Mouse (Mus musculus): ENCODE results near the gene Slc25a39. TPM values are rescaled to one million over a fixed set of nuclear protein-coding genes. Genes with fewer than 3 reads are reported as not detected.
A peak's percentile ranks its signal among the peaks of the same experiment; 100 is the strongest.

Slc25a39 gene
- total RNA-seq (2021) = 100 to 1,000 TPM; 155 to 156 TPM

DNA sequence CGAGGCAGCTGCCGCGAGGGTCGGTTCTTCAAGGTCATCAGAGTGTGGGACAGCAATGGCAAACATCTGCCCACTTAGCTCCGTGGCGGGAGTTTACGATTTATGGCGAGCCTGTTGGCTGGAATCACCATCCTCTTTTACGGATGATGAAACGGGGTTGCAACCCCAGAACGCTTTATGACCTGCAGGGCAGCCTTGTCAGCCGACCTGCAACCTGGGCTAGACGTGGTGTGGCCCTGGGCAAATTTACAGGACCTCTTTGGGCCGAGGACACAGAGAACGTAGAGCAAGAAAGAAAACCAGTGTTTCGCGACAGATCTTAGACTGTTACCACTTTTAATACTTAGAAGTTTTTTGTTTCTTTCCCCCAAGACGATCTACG is at the start of gene Slc25a39:
Slc25a39 (minus strand) TSS at position 113 of the 382 bp plus-strand sequence.
- intact Hi-C loops (cut with DNase I) = loop anchor here (1.0 kb wide), 1 partner anchor 92 kb away; no protein-coding TSS in a partner anchor
- no peak for DNase-seq

DNA sequence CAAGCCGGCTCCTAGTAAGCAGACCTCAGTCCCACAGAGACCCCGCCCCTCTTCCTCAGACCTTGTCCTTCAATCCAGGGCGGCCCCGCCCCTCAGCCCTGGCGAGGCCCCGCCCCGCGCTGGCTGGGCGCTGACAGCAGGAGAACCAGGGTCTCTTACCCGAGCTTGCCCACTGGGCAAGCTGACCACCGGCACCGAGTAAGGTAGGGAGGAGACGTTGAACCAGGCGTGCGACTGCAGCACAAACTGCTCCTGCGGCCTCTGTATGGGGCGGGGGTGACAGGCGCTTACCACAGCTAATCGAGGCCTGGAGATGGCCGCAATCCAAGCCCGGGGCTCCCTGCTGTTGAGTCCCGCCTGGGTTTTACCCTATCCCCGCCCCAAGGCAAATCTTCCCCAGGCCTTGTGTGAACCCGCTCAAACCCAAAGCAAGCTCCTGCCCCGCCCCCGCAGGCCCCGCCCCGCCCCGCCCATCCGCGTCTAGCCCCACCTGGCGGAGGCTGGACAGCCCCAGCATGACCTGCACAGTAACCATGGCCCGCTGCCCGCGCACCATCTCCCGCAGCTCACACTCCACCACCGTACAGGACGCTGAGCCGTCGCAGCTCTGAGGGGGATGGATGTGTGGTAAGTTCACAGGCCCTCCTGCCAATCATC is 48.1 kb upstream of the Slc25a39 start:
- DNase-seq = peak; percentile 74 to 81
- intact Hi-C loops (cut with DNase I) = no loop called here

DNA sequence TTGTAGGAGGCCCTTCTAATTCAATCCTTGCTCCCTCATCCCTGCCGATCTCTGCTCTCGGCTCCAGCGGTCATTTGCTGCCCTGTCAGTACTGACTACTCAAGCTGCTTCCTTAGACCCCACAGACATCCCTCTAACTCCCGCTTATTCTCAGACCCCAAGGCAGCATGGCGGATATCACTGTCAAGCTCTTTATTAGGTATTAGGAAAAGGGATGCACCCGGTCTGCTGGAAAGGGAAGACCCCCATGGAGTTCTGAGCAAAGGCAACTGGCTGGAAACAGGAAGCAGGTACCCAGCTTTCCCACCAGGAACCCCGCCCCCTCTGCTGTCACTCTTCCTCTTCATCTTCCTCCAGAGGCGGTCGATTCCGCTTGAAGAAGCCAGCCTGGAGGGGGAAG is 45.4 kb upstream of the Slc25a39 start:
- DNase-seq = no peak
- intact Hi-C loops (cut with DNase I) = no loop called here

GRCm38 (mm10) chr11:102449043-102450008 is 41.6 kb upstream of the Slc25a39 start:
- intact Hi-C loops (cut with DNase I) = no loop called here

DNA sequence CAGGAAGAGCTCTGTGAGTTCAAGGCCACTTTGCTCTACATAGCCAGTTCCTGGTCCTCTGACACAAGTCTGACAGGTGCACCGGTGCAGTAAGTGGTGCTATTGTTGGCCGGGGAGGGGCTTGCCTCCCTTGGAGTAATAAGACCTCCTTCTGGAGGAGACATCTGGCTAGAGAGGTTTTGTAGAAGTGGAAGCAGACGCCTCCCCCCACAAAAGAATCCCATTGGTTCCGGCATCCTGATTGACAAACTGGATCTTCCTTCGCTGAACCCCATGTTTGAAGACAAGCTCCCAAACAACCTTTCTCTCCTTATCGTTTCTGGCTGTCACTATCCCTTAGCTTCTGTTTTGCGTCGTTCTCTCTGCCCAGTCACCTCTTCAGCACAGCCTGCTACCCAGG is 40.6 kb upstream of the Slc25a39 start:
- intact Hi-C loops (cut with DNase I) = no loop called here
- no peak for DNase-seq

More at GRCm38 (mm10) chr11:102449043-102450008, 41.6 kb upstream of the Slc25a39 start:
- DNase-seq = no peak

DNA sequence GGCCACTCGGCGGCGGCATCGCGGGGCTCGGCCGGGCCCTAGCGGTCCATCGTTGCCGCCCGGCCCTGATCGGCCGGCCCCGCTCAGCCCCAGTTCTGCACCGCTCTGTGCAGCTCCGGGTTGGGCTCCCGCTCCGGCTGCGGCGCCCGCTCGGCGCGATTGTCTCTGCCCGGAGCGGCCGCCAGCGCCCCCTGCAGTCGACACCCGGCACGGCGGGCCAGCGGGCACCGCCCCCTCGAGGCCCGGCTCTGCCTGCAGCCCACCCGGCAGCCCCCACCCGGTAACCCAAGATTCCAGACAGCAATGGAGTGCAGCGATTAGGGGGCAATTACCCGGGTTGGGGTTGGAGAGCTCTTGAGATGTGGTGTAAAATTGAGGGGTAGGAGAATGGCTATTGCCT is 39.8 kb upstream of the Slc25a39 start, which contains the start of gene Fam171a2:
Fam171a2 (minus strand) TSS at position 186 of the 400 bp plus-strand sequence.
- intact Hi-C loops (cut with DNase I) = no loop called here
- DNase-seq = peak; percentile 84 to 86

DNA sequence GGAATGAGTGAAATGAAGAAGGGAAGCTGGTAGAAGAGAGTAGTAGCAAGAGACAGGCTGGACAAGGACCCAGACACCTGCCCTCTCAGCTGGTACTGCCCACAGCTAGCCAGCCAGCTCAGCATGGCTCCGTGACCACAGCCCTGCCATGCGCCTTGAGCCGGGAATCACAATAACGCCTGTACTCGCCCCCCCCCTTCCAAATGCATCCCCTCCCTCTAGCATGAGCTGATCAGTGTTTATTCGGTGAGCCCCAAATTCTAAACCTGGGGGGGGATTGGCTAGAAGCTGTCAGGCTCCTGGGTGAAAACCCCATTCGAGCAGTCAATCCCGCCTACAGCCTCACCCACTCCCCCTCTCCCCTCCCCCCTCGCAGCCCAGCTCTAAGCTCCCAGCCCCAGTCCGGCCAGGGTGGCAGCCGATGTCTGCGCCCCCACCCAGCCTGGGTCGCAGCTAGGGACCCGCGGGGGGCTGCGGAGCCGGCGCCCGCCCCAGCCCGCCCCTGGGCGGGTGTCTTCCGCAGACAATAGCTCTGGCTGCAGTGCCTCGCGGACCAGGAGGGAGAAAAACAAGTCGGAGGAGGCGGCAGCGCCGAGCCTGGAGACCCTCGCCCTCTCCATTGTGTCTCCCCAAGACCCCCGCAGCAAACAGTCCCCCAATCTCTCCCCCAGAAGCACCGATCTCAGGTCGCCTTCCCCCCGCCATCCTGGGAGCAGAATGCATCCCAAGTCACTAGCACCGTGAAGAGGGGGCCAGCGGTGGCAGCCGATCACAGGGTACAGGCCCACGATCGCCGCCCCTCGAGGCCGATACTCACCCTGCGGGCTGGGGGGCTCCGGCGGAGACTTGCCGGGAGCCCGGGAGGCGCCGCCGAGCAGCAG is 39.1 kb upstream of the Slc25a39 start:
- DNase-seq = peak in 1 of 2 experiments; percentile 54
- intact Hi-C loops (cut with DNase I) = no loop called here

DNA sequence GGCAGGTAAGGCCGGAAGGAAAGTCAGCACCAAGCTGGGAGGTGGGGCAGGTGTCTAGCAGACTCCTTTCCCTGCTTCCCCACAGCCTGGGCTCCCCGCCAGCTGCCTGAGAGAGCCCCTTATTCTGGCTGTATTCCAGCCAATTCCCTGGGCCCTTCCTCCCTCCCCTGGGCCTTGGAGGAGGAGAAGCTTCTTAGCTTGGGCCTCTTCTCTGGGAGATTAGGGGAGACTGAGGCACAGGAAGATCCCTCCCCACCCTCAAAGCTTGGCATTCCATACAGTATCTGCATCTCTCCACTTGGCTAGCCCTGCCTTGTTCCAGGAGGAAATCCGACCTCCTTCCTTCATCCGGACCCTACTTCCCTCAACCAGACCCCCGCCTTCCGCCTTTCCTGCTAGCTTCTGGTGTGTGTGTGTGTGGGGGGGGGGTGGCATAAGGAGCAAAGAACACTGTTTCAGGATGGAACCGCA is 38.2 kb upstream of the Slc25a39 start:
- peak in 1 of 2 experiments; percentile 72 for DNase-seq
- intact Hi-C loops (cut with DNase I) = no loop called here

GRCm38 (mm10) chr11:102445264-102445890 is 37.6 kb upstream of the Slc25a39 start:
- DNase-seq = peak; percentile 73 to 79
- intact Hi-C loops (cut with DNase I) = no loop called here

GRCm38 (mm10) chr11:102444781-102445180 is 37.0 kb upstream of the Slc25a39 start:
- DNase-seq = no peak
- intact Hi-C loops (cut with DNase I) = no loop called here

- no peak for DNase-seq
- intact Hi-C loops (cut with DNase I) = no loop called here
These were observed 36.6 kb upstream of the Slc25a39 start for GRCm38 (mm10) chr11:102444321-102444720.

- intact Hi-C loops (cut with DNase I) = no loop called here
- no peak for DNase-seq
These were observed 36.0 kb upstream of the Slc25a39 start for GRCm38 (mm10) chr11:102443740-102444139.

GRCm38 (mm10) chr11:102442089-102442488 is 34.3 kb upstream of the Slc25a39 start:
- intact Hi-C loops (cut with DNase I) = no loop called here
- DNase-seq = no peak

GRCm38 (mm10) chr11:102441434-102441833 is 33.7 kb upstream of the Slc25a39 start:
- intact Hi-C loops (cut with DNase I) = no loop called here
- DNase-seq = no peak

- intact Hi-C loops (cut with DNase I) = no loop called here
These were observed 32.5 kb upstream of the Slc25a39 start for GRCm38 (mm10) chr11:102440255-102440654.

DNA sequence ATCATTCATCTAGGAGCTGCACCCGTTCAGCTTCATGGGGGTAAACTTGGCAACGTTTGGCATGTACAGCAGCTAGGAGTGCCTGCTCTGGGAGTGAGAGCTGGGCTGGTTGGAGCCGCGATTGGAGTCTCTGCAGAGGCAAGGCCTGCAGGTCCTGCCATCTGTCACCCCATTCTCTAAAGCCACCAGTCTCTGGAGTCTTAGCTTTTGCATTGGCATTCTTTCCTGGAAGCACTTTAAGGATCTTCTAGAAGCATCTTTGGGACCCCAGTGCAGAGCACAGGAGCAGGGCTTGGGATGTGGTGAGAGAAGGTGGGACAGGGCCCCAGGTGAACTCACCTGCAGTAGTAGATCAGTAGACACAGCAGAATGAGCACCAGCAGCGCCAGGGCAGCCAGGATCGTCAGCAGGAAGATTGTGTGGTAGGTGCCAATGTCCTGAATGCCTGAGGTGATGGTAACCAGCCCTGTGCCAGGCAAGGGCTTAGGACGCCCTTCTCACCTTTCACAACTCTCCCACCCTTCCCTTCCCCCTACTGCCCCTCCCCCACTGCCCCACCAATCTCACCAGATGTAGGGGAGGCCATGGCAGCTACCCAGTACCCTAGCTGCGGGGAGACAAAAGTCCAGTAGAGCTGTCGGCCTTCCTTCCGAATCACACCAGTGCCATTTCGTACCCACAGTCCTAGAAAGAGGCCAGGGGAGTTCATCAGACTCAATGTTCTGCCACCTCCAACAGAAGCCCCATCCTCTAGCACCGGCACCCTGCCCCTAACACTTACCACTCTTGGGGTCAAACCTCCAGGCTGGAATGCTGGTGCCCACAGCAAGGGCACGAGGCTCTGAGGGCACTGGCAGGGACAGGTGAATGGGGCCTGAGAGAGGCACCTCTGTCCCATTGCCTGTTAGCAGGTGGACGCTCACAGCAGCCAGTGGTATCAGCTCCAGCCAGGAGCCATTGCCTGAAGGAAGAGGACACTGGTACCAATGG is 31.6 kb upstream of the Slc25a39 start:
- intact Hi-C loops (cut with DNase I) = no loop called here
- DNase-seq = no peak

More at GRCm38 (mm10) chr11:102440255-102440654, 32.5 kb upstream of the Slc25a39 start:
- DNase-seq = no peak

DNA sequence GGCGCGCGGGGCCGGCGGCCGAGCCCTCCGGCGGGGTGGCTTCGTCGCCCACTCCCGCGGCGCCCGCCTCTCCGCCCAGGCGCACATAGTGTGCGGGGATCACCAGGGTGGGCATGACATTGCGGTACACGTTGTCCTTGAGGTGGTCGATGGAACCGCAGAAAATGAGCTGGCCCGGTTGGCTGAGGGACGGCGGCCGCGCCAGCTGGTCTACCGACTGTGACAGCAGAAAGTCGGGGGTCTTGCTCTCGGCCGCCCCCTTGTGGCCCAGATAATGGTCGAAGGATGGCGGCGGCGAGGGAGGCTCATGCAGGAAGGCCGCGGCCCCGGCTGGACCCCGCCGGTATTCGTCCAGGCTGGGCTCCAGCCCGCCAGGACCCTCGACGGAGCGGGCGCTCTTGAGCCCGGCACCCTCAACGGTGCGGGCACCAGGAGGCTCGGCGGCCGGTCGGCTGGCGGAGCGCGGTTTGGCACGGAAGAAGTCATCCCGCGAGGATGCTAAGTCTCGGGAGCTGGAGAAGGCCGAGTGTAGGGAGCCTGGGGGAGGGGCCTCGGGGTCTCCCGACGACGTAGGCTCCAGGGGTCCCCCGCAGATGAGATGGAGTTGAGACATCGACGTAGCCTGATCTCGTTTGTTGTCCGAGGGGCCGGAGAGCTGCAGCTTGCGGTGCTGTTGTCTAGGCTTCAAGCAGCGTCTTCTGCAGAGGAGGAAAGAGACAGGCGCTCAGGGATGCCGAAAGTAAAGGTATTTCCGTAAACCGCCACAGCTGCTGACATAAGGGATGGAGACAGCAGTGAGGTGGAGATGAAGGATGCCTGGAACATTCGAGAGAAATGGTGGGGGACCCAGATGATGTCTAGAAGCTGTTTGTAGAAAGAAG is 30.7 kb upstream of the Slc25a39 start:
- DNase-seq = peak; percentile 86 to 92
- intact Hi-C loops (cut with DNase I) = no loop called here

All from heart, postnatal 10 days (tissue).